Mouse (Mus musculus): ENCODE measurements around the gene Hspa5. TPM values are rescaled to one million over a fixed set of nuclear protein-coding genes. Genes with fewer than 3 reads are reported as not detected.

Gene Hspa5
- 1,088 TPM for polyA plus RNA-seq (2017; shearing (Covaris generic))

GRCm38 (mm10) chr2:34771368-34772226 lies at the start of gene Hspa5:
TSS of gene Hspa5 (plus strand) at chr2:34771970.

DNA sequence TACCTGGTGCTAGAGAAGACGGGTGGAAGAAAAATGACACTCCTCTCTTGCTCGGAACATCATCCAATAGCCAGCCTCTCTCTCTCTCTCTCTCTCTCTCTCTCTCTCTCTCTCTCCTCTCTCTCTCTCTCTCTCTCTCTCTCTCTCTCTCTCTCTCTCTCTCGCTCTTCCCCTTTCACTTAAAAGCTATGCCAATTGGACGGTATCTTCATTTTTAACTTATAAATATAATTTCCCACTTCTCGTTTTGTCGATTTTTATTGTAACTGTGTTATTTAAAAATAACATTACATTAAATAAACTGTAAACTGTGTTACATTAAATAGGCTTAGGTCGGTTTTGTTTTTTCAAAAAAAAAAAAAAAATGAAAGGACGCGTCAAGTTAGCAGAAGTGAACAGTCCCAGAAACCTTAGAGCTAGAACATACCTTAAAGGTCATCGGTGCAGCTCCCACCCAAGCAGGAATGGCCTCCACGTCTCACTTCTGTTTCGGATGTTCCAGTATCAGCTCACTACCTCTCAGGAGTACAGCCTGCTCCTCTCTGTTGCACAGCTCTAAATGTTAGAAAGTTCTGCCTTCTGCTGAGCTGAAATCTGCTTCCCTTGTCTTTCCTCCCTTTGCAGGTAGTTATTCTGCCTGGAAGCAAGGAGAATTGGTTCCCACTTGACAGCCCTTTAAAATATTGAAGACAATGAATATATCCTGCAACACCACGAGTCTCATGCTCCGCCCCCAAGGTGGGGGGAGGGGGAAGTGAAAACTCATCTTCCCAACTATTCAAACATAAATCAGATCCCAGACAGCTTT lies 17.0 kb upstream of the Hspa5 start, which contains the start of gene Gapvd1:
TSS of gene Gapvd1 (minus strand) at position 682 of the 808 bp plus-strand sequence.

GRCm38 (mm10) chr2:34799357-34800256 lies 27.8 kb downstream of the Hspa5 start, which contains the start of gene Rabepk:
TSS of gene Rabepk (minus strand) at chr2:34799912.

GRCm38 (mm10) chr2:34825827-34826459 lies 54.2 kb downstream of the Hspa5 start, which contains the start of gene Fbxw2:
TSS of gene Fbxw2 (minus strand) at chr2:34826311.

Other genes starting within 250 kb of the Hspa5 start
- 88.0 TPM for gene Gapvd1, start 16.7 kb upstream of the Hspa5 start, polyA plus RNA-seq (2017; shearing (Covaris generic))
- gene Rabepk, start 27.9 kb downstream of the Hspa5 start, polyA plus RNA-seq (2017; shearing (Covaris generic)), result 28.4 TPM
- 148 TPM for gene Fbxw2, start 54.3 kb downstream of the Hspa5 start, polyA plus RNA-seq (2017; shearing (Covaris generic))
- gene Gm34653, start 61.0 kb downstream of the Hspa5 start, polyA plus RNA-seq (2017; shearing (Covaris generic)), result not detected
- gene Cutal, start 102.4 kb downstream of the Hspa5 start, polyA plus RNA-seq (2017; shearing (Covaris generic)), result not detected
- gene Psmd5, start 103.0 kb downstream of the Hspa5 start, polyA plus RNA-seq (2017; shearing (Covaris generic)), result 37.8 TPM
- gene Phf19, start 142.1 kb downstream of the Hspa5 start, polyA plus RNA-seq (2017; shearing (Covaris generic)), result 2.5 TPM
- gene Traf1, start 189.8 kb downstream of the Hspa5 start, polyA plus RNA-seq (2017; shearing (Covaris generic)), result 1,228 TPM

Data from effector memory CD4-positive, alpha-beta T cell, adult 5 months (primary cell).